ENCODE assay signal across 8 mouse cellular contexts in the genomic region with DNA sequence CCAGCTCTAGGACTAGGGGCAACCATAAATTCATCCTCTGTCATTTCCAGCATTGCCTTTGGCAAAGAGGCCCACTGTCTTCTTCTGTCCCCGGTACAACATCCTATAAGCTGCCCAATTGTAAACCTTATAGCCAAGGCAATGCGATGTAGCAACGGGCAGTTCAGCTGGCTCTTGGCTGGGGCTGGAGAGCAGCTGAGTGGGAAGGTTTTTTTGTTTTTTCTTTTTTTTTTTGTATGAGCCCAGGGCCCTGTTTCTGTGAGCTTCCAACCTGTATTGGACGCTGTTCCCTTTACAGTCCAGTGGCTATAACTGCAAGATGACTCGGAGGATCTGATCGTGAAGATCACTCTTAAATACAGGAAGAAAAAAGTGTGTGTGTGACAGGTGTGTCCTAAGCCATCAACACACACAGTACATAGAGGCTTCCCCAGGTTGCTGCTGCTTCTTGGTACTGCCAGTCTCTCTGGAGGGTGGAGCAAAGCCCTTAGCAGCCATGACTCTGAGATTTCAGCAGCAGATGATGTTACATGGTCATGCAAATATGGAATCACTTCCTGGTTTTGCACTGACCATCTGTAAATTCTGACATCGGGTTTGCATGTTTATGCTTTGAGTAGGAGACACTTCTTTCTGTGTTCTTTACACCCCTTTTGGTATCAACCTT. TPM values are rescaled to one million over a fixed set of nuclear protein-coding genes. Genes with fewer than 3 reads are reported as not detected.
A peak's percentile ranks its signal among the peaks of the same experiment; 100 is the strongest.
DNase-seq lines count a peak whose midpoint lies in the region; ATAC-seq and TF ChIP-seq lines count a peak whose summit lies in the region.

No protein-coding gene starts in this region.

- WGBS in hindbrain, embryonic 14.5 days: 34% methylated on average over 7 of the region's 7 CpGs

- H3K4me2 ChIP-seq in hindbrain, embryonic 14.5 days (replicated peaks): peak overlapping the region; percentile 62

- H3K27me3 ChIP-seq in G1E (ENCODE audit: insufficient read depth, low read length): no peaks in the 10 kb centered on the region
- H3K27me3 ChIP-seq in hindbrain, embryonic 14.5 days (ENCODE audit: control insufficient read depth, insufficient read depth, low read length): no peaks in the 10 kb centered on the region

- intact Hi-C loops in left cerebral cortex, adult 2 months (cut with DNase I): loop anchor here (2.0 to 5.0 kb wide), 5 partner anchors 36 to 1266 kb away; a partner anchor contains a TSS

- peak; percentile 18; the same call in 1 of the 2 replicates for ATAC-seq in G1E (ENCODE audit: extremely low read depth, insufficient number of reproducible peaks, low FRiP score, poor library complexity, severe bottlenecking)
- ATAC-seq in hindbrain, embryonic 14.5 days (ENCODE audit: low FRiP score): peak; percentile 23
- peak; percentile 43 for ATAC-seq in megakaryocyte progenitor cell, adult 5-6 weeks (replicated peaks; ENCODE audit: poor library complexity)

- peak overlapping the region; percentile 80 for H3K9ac ChIP-seq in hindbrain, embryonic 14.5 days

- H3K36me3 ChIP-seq in G1E (replicated peaks): peaks cover 7% of the 10 kb centered on the region
- H3K36me3 ChIP-seq in hindbrain, embryonic 14.5 days (replicated peaks; ENCODE audit: control insufficient read depth, insufficient read depth): no peaks in the 10 kb centered on the region

- DNase-seq in left cerebral cortex, adult 2 months (ENCODE audit: extremely low spot score in 1 of 2, low spot score in 2 of 2): no peak
- DNase-seq in left cerebral cortex, adult 11 months (ENCODE audit: low spot score): no peak
- no peak for DNase-seq in G1E (ENCODE audit: low spot score)
- peak; percentile 42 to 47 for DNase-seq in cerebellum, postnatal 14 days
- DNase-seq in hindbrain, embryonic 14.5 days (ENCODE audit: low spot score): no peak
- DNase-seq in urinary bladder, postnatal 36 days (ENCODE audit: low spot score in 2 of 2): no peak
- DNase-seq in kidney, postnatal 14 days: no peak

- peak overlapping the region; percentile 89 for H3K4me3 ChIP-seq in left cerebral cortex, adult 2 months
- peak overlapping the region; percentile 81 for H3K4me3 ChIP-seq in G1E (ENCODE audit: low read depth, low read length)
- H3K4me3 ChIP-seq in hindbrain, embryonic 14.5 days (replicated peaks; ENCODE audit: low read length): peak overlapping the region; percentile 73

- peaks cover 28% of the 10 kb centered on the region for H3K4me1 ChIP-seq in G1E (ENCODE audit: insufficient read depth, low read depth, low read length)
- H3K4me1 ChIP-seq in hindbrain, embryonic 14.5 days (replicated peaks; ENCODE audit: control insufficient read depth, insufficient read depth, low read length): no peaks in the 10 kb centered on the region; the same call in 1 of the 2 replicates

- no peak for TF ChIP-seq CTCF in left cerebral cortex, adult 2 months (IDR thresholded peaks at IDR 0.05)
- no peak for TF ChIP-seq CTCF in G1E (IDR thresholded peaks at IDR 0.05; ENCODE audit: low read depth, low read length)

- peak overlapping the region; percentile 97 for H3K27ac ChIP-seq in left cerebral cortex, adult 2 months
- H3K27ac ChIP-seq in hindbrain, embryonic 14.5 days: peak overlapping the region; percentile 91

- H3K9me3 ChIP-seq in G1E (replicated peaks): no peaks in the 10 kb centered on the region
- H3K9me3 ChIP-seq in hindbrain, embryonic 14.5 days (ENCODE audit: control insufficient read depth, low read length): no peaks in the 10 kb centered on the region

RNA-seq across cellular contexts. Expression of a gene that starts 0.6 kb away (rescaled TPM):
- 100 to 1,000 TPM in 1 of 2 experiments, 10 to 100 TPM in 1; 97.2 to 104 TPM for total RNA-seq in left cerebral cortex, adult 2 months (2021)
- total RNA-seq in G1E (2014; fragmentation: Nextera tagmentation) (36.2 and 50.1 TPM in 2 replicates), G1E (2017) (15.4 and 16.6 TPM in 2 replicates)
- polyA plus RNA-seq in G1E (2012): 16.3 and 18.0 TPM in 2 replicates
- 23.9 and 26.6 TPM in 2 replicates for polyA plus RNA-seq in hindbrain, embryonic 14.5 days (2014; fragmentation: Nextera tagmentation; extraction: Ambion mirVana)
- 23.0 and 28.1 TPM in 2 replicates for total RNA-seq in megakaryocyte progenitor cell, adult 5-6 weeks (2015)
- 16.0 and 21.2 TPM in 2 replicates for total RNA-seq in megakaryocyte progenitor cell, adult 5-6 weeks (2017)

RNA-seq across cellular contexts. Expression of a gene that starts 38.9 kb away (rescaled TPM):
- total RNA-seq in left cerebral cortex, adult 2 months (2021): 1 to 10 TPM; 6.2 to 6.9 TPM
- total RNA-seq in G1E (2014; fragmentation: Nextera tagmentation): not detected in 2 replicates
- total RNA-seq in G1E (2017): 0.44 and 0.52 TPM in 2 replicates
- polyA plus RNA-seq in G1E (2012): 0.02 TPM in 1 of 2 replicates, not detected in the other
- polyA plus RNA-seq in hindbrain, embryonic 14.5 days (2014; fragmentation: Nextera tagmentation; extraction: Ambion mirVana): 5.3 and 5.6 TPM in 2 replicates
- 0.12 TPM in 1 of 2 replicates, not detected in the other for total RNA-seq in megakaryocyte progenitor cell, adult 5-6 weeks (2015)
- 0.21 TPM in 1 of 2 replicates, not detected in the other for total RNA-seq in megakaryocyte progenitor cell, adult 5-6 weeks (2017)

Comparison
In these comparisons a context has a peak if more than half of its experiments do, and no peak if none do; other contexts are left out.
1. DNase-seq: peak in cerebellum, postnatal 14 days (2 of 2); none in left cerebral cortex, adult 2 months (0 of 2), left cerebral cortex, adult 11 months (single experiment), G1E (single experiment), hindbrain, embryonic 14.5 days (single experiment), urinary bladder, postnatal 36 days (0 of 2) and kidney, postnatal 14 days (single experiment).
2. RNA of a gene that starts 38.9 kb away (total RNA-seq): 6.2 to 6.9 TPM in left cerebral cortex, adult 2 months; 0.44 to 0.52 TPM in G1E and 0.12 to 0.21 TPM in megakaryocyte progenitor cell, adult 5-6 weeks; every median in the first group is over 4 times any median in the second.
3. Peak in every context shown above with its lines, with median percentiles within 50 percentile points of each other: H3K4me3 ChIP-seq and ATAC-seq.